Mouse (Mus musculus) heart, embryonic 11.5 days (tissue): ENCODE data around the gene Epb41l2. TPM values are rescaled to one million over a fixed set of nuclear protein-coding genes. Genes with fewer than 3 reads are reported as not detected.

Experiments
- ATAC-seq: fragments of 200-750 bp; cut with Nextera tagmentation; replicated peaks from 2 replicates; pipeline ENCODE4 v1.8.0; 2017; ENCODE audit warnings: moderate library complexity; ENCODE audit not compliant: insufficient number of reproducible peaks, low FRiP score, low TSS enrichment
- H3K27ac ChIP-seq: fragments of 300-500 bp; sonication (generic); 2 replicates; pipeline ENCODE4 v1.5.1; 2014; ENCODE audit warnings: mild to moderate bottlenecking, low read depth, low read length
- H3K27me3 ChIP-seq: fragments of 300-500 bp; sonication (generic); 2 replicates; pipeline ENCODE4 v1.6.1; 2014; ENCODE audit warnings: mild to moderate bottlenecking, low read length, mixed read lengths; ENCODE audit not compliant: control insufficient read depth, insufficient read depth
- H3K36me3 ChIP-seq: fragments of 300-500 bp; sonication (generic); 2 replicates; pipeline ENCODE4 v1.6.1; 2014; ENCODE audit warnings: mild to moderate bottlenecking, low read length, moderate library complexity, mixed read lengths; ENCODE audit not compliant: control insufficient read depth, insufficient read depth
- H3K4me1 ChIP-seq: fragments of 300-500 bp; sonication (generic); 2 replicates; pipeline ENCODE4 v1.6.1; 2014; ENCODE audit warnings: low read length; ENCODE audit not compliant: control insufficient read depth, insufficient read depth
- H3K4me2 ChIP-seq: fragments of 300-500 bp; sonication (generic); 2 replicates; pipeline ENCODE4 v1.6.1; 2014; ENCODE audit warnings: mild to moderate bottlenecking, moderate library complexity
- H3K4me3 ChIP-seq: fragments of 300-500 bp; sonication (generic); 2 replicates; pipeline ENCODE4 v1.5.1; 2014; ENCODE audit warnings: low read depth, low read length
- H3K9ac ChIP-seq: fragments of 300-500 bp; sonication (generic); 2 replicates; pipeline ENCODE4 v1.6.1; 2014; ENCODE audit warnings: mild to moderate bottlenecking, low read depth, low read length, moderate library complexity
- H3K9me3 ChIP-seq: fragments of 300-500 bp; sonication (generic); replicated peaks from 2 replicates; pipeline ENCODE4 v1.6.1; 2016; ENCODE audit warnings: low read length; ENCODE audit not compliant: control insufficient read depth
- WGBS: fragments of 180-500 bp; shearing (Covaris S2); extraction: QIAGEN DNeasy Blood & Tissue Kit; methylation state at CpG from one replicate; pipeline ENCODE4 v1.1.7; 2014; ENCODE audit not compliant: insufficient replicate concordance; 5-methylcytosine and 5-hydroxymethylcytosine counted together
- polyA plus RNA-seq: library from polyadenylated mRNA; unstranded; fragments of >200 nt; fragmentation: Nextera tagmentation; extraction: Ambion mirVana; gene quantifications from 2 replicates; pipeline ENCODE4 v1.2.1, GENCODE M21; 2014

The Epb41l2 gene
- polyA plus RNA-seq, 1 experiment from 2014 or later: 51.5 TPM

DNA sequence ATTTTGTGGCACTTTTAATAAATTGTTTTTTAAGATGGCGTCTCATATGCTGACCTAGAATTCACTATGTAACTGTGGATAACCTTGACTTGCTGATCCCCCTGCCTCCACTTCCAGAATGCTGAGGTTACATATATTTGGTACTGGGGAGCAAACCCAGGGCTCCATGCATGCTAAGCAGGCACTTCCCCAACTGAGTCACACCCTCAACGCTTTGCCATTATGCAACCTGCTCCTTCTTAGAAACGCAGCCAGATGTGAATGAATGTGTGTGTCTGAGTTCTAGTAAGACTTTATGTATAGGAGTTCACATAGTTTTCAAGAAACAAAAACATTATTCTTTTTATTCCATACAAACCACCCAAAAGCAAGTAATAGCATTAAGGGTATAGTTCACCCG is 38.4 kb upstream of the Epb41l2 start:
- Histone ChIP-seq H3K4me1 (peaks cover 3% of the 10 kb centered on the region), H3K4me3 (no peak overlapping the region), H3K4me2 (no peak overlapping the region), H3K27ac (no peak overlapping the region), H3K36me3 (no peaks in the 10 kb centered on the region), H3K27me3 (no peaks in the 10 kb centered on the region), H3K9me3 (no peaks in the 10 kb centered on the region), H3K9ac (no peak overlapping the region)
- WGBS: 81% methylated on average over 4 of the region's 4 CpGs
- ATAC-seq: no peak

DNA sequence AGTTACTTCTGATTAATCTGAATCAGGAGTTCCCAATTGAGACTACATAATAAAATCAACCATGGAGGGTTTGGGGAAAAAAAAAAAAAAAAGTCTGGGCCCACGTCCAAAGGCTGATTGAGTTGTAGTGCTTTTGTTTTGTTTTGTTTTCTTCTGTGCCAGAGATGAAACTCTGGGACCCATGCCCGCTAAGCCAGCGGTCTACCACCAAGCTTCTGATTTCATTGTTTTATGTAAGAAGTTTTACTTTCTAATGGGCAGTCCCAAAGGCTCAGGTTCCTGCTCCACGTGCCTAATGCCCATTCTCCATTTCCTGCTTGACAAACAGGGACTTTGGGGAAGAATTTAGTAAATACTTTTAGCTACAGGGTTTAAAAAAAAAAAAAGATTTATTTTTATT is 33.9 kb upstream of the Epb41l2 start:
- Histone ChIP-seq H3K36me3 (no peaks in the 10 kb centered on the region), H3K4me1 (no peaks in the 10 kb centered on the region), H3K4me3 (no peak overlapping the region), H3K27ac (no peak overlapping the region), H3K4me2 (no peak overlapping the region), H3K9ac (no peak overlapping the region), H3K27me3 (no peaks in the 10 kb centered on the region), H3K9me3 (no peaks in the 10 kb centered on the region)
- ATAC-seq: no peak
- WGBS: 84% methylated on average over 4 of the region's 4 CpGs

GRCm38 (mm10) chr10:25327511-25327910 is 32.1 kb upstream of the Epb41l2 start:
- Histone ChIP-seq H3K27ac (no peak overlapping the region), H3K27me3 (no peaks in the 10 kb centered on the region), H3K4me2 (no peak overlapping the region), H3K4me3 (no peak overlapping the region), H3K4me1 (no peaks in the 10 kb centered on the region), H3K9ac (no peak overlapping the region), H3K36me3 (no peaks in the 10 kb centered on the region), H3K9me3 (no peaks in the 10 kb centered on the region)
- ATAC-seq: no peak
- 76% methylated on average over 6 of the region's 6 CpGs for WGBS

DNA sequence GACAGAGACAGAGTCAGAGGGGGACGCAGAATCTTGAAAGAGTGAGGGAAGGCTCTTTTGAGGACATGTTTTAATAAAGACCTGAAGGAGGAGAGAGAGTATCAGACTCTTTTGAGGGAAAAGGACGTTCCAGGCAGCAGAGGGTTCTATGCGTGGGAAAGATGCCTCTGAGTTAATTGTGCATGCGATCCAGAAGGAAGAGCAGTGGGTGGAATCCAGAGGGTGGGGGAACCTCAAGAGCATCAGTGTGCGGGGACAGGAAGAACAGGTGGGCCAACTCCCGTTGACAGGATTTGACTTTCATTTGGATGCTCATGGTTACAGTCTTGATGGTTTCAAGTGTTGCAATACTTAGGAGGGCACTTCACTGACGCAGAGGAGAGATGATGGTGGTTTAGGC is 29.5 kb upstream of the Epb41l2 start:
- H3K27me3 ChIP-seq: no peaks in the 10 kb centered on the region
- no peak overlapping the region for H3K9ac ChIP-seq
- WGBS: 81% methylated on average over 7 of the region's 7 CpGs
- no peak overlapping the region for H3K4me2 ChIP-seq
- H3K36me3 ChIP-seq: no peaks in the 10 kb centered on the region
- no peaks in the 10 kb centered on the region for H3K4me1 ChIP-seq
- no peaks in the 10 kb centered on the region for H3K9me3 ChIP-seq
- no peak overlapping the region for H3K4me3 ChIP-seq
- H3K27ac ChIP-seq: no peak overlapping the region
- no peak for ATAC-seq

- WGBS: 59% methylated on average over 9 of the region's 9 CpGs
- H3K4me2 ChIP-seq: no peak overlapping the region
- H3K9me3 ChIP-seq: no peaks in the 10 kb centered on the region
- H3K9ac ChIP-seq: no peak overlapping the region
- ATAC-seq: no peak
- no peaks in the 10 kb centered on the region for H3K27me3 ChIP-seq
- H3K4me3 ChIP-seq: no peak overlapping the region
- H3K4me1 ChIP-seq: no peaks in the 10 kb centered on the region
- H3K27ac ChIP-seq: peak overlapping the region; percentile 29; the same call in 1 of the 2 replicates
- no peaks in the 10 kb centered on the region for H3K36me3 ChIP-seq
Observed at GRCm38 (mm10) chr10:25331321-25332049, 28.1 kb upstream of the Epb41l2 start.

GRCm38 (mm10) chr10:25333390-25334079 is 26.1 kb upstream of the Epb41l2 start:
- WGBS: 71% methylated on average over 4 of the region's 4 CpGs
- no peaks in the 10 kb centered on the region for H3K4me1 ChIP-seq
- H3K36me3 ChIP-seq: no peaks in the 10 kb centered on the region
- H3K4me3 ChIP-seq: no peak overlapping the region
- no peak for ATAC-seq
- H3K4me2 ChIP-seq: no peak overlapping the region
- H3K9ac ChIP-seq: no peak overlapping the region
- H3K27me3 ChIP-seq: no peaks in the 10 kb centered on the region
- no peak overlapping the region for H3K27ac ChIP-seq
- H3K9me3 ChIP-seq: no peaks in the 10 kb centered on the region

- Histone ChIP-seq H3K9ac (no peak overlapping the region), H3K27me3 (no peaks in the 10 kb centered on the region), H3K4me2 (no peak overlapping the region), H3K27ac (no peak overlapping the region), H3K4me3 (no peak overlapping the region), H3K4me1 (no peaks in the 10 kb centered on the region), H3K36me3 (no peaks in the 10 kb centered on the region), H3K9me3 (no peaks in the 10 kb centered on the region; the same call in 1 of the 2 replicates)
- WGBS: 85% methylated on average over 5 of the region's 5 CpGs
- ATAC-seq: no peak
Observed at GRCm38 (mm10) chr10:25340675-25341074, 18.9 kb upstream of the Epb41l2 start.

DNA sequence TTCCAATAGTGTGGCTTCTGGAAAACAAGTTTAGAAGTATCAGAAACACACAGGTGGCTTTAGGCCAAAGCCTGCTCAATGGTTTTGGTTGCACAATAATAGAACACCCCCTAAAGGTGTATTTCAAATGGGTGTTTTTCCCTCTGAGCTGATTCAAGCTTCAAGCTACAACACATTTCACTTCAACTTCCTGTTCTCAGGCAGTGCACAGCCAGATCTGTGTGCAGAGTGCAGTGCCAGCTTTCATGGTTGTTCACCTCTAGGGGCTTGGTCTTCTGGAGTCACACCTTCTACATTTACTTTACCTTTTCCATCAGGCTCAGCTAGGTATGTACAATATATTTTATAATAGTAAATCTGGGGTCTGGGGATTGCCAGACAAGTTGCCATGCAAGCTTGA is 16.8 kb upstream of the Epb41l2 start:
- no peak for ATAC-seq

DNA sequence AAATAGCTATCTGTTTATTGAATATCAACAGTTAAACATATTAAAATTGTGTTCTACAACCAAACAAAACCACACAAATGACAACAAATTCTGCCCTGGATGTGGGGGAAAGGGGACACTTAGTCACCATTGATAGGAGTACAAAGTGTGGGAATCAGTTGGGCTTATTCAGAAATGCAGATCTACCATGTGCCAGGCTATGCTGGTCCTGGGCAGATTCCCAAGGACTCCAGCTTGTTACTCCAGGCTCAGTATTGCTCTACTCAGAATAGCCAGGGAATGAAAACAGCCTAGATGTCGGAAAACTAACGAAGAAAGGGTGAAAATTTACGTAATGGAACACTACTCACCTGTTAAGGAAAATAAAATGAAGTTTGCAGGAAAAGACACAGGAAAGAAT is 5.7 kb upstream of the Epb41l2 start:
- H3K27ac ChIP-seq: no peak overlapping the region
- H3K27me3 ChIP-seq: no peaks in the 10 kb centered on the region
- no peaks in the 10 kb centered on the region for H3K4me1 ChIP-seq
- H3K9me3 ChIP-seq: no peaks in the 10 kb centered on the region
- 82% methylated on average over 3 of the region's 3 CpGs for WGBS
- no peaks in the 10 kb centered on the region for H3K36me3 ChIP-seq
- no peak overlapping the region for H3K4me2 ChIP-seq
- H3K4me3 ChIP-seq: no peak overlapping the region
- ATAC-seq: no peak
- no peak overlapping the region for H3K9ac ChIP-seq

More for the DNA sequence above, 16.8 kb upstream of the Epb41l2 start:
- H3K4me3 ChIP-seq: no peak overlapping the region
- H3K4me1 ChIP-seq: no peaks in the 10 kb centered on the region
- H3K9ac ChIP-seq: no peak overlapping the region
- no peak overlapping the region for H3K4me2 ChIP-seq
- no peak overlapping the region for H3K27ac ChIP-seq
- no peaks in the 10 kb centered on the region; the same call in 1 of the 2 replicates for H3K9me3 ChIP-seq
- no peaks in the 10 kb centered on the region for H3K36me3 ChIP-seq
- H3K27me3 ChIP-seq: no peaks in the 10 kb centered on the region
